Mouse (Mus musculus): ENCODE data around the gene Abcg2.
A peak's percentile ranks its signal among the peaks of the same experiment; 100 is the strongest.
"Not testable (repeated sequence)": the region's sequence is repeated elsewhere in the genome, so short reads cannot be mapped to it uniquely, and the experiment has no call there.

Gene Abcg2

GRCm38 (mm10) chr6:58584223-58584622 lies at the start of gene Abcg2:
TSS of gene Abcg2 (plus strand) at chr6:58584523.
- not testable (repeated sequence) for DNase-seq (ENCODE audit: low spot score)

GRCm38 (mm10) chr6:58540263-58540662 lies 44.1 kb upstream of the Abcg2 start:
- DNase-seq (ENCODE audit: low spot score): not testable (repeated sequence)

GRCm38 (mm10) chr6:58542852-58543251 lies 41.5 kb upstream of the Abcg2 start:
- peak; percentile 68 for DNase-seq (ENCODE audit: low spot score)

GRCm38 (mm10) chr6:58544971-58545370 lies 39.4 kb upstream of the Abcg2 start:
- DNase-seq (ENCODE audit: low spot score): not testable (repeated sequence)

GRCm38 (mm10) chr6:58546050-58546449 lies 38.3 kb upstream of the Abcg2 start:
- not testable (repeated sequence) for DNase-seq (ENCODE audit: low spot score)

- peak; percentile 80 for DNase-seq (ENCODE audit: low spot score)
Measured at GRCm38 (mm10) chr6:58546816-58547215, 37.5 kb upstream of the Abcg2 start.

- DNase-seq (ENCODE audit: low spot score): not testable (repeated sequence)
Measured at GRCm38 (mm10) chr6:58553812-58554211, 30.5 kb upstream of the Abcg2 start.

GRCm38 (mm10) chr6:58593987-58594844 lies 9.9 kb downstream of the Abcg2 start:
- DNase-seq (ENCODE audit: low spot score): not testable (repeated sequence)

- not testable (repeated sequence) for DNase-seq (ENCODE audit: low spot score)
Measured at GRCm38 (mm10) chr6:58595639-58596293, 11.4 kb downstream of the Abcg2 start.

- peak; percentile 47 for DNase-seq (ENCODE audit: low spot score)
Measured at GRCm38 (mm10) chr6:58596294-58596653, 12.0 kb downstream of the Abcg2 start.

- DNase-seq (ENCODE audit: low spot score): not testable (repeated sequence)
Measured at GRCm38 (mm10) chr6:58602119-58602518, 17.8 kb downstream of the Abcg2 start.

- DNase-seq (ENCODE audit: low spot score): not testable (repeated sequence)
Measured at GRCm38 (mm10) chr6:58602991-58603390, 18.7 kb downstream of the Abcg2 start.

GRCm38 (mm10) chr6:58603485-58604090 lies 19.3 kb downstream of the Abcg2 start:
- not testable (repeated sequence) for DNase-seq (ENCODE audit: low spot score)

GRCm38 (mm10) chr6:58606642-58607041 lies 22.3 kb downstream of the Abcg2 start:
- no peak for DNase-seq (ENCODE audit: low spot score)

- no peak for DNase-seq (ENCODE audit: low spot score)
Measured at GRCm38 (mm10) chr6:58608422-58608821, 24.1 kb downstream of the Abcg2 start.

GRCm38 (mm10) chr6:58609919-58610759 lies 25.8 kb downstream of the Abcg2 start:
- DNase-seq (ENCODE audit: low spot score): no peak

GRCm38 (mm10) chr6:58610760-58611654 lies 26.7 kb downstream of the Abcg2 start:
- no peak for DNase-seq (ENCODE audit: low spot score)

GRCm38 (mm10) chr6:58624126-58624525 lies 39.8 kb downstream of the Abcg2 start:
- DNase-seq (ENCODE audit: low spot score): no peak

GRCm38 (mm10) chr6:58629238-58629637 lies 44.9 kb downstream of the Abcg2 start:
- DNase-seq (ENCODE audit: low spot score): no peak

- no peak for DNase-seq (ENCODE audit: low spot score)
Measured at GRCm38 (mm10) chr6:58632419-58632818, 48.1 kb downstream of the Abcg2 start.

- no peak for DNase-seq (ENCODE audit: low spot score)
Measured at GRCm38 (mm10) chr6:58633731-58634130, 49.4 kb downstream of the Abcg2 start.

All from testis, postnatal 10 days (tissue).